Comparison of ENCODE assay signal across 20 mouse cellular contexts in the genomic region with DNA sequence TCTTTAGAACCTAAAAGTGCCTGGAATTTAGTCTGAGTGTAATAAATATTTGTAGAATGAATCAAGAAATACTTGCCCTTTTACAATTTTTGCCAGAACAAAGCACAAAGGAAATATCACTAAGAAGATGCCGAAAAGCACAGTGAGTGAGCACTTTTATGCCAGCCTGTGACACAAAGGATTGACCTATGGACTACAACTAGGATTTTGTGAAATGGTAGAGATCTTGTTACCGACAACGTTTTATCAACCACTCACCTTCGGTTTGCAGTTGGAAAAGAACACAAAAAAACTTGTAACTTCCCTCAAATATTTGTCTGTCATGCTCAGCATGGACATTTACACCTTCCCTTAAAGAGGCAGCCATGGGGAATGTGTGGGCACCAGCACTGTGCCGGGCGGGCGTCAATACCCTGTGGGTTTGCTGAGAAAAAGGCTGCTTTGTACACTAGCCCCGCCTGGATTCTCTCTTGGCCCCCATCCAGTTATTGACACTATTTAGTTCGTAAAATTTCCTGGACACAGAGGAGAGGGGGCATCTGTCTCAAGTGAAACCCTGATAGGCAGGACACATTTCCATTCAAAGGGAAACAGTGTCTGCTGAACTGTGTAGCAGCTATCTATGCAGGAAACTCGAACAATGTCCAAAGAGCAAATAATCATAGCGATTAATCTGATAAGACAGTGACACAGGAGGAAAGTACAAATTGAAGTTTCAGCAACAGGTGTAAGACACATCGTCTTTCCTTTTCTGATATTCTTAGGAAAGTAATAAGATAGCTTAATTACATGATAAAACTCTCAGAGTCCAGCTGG.
A peak's percentile ranks its signal among the peaks of the same experiment; 100 is the strongest.
DNase-seq lines count a peak whose midpoint lies in the region; ATAC-seq and TF ChIP-seq lines count a peak whose summit lies in the region.
"Had no signal": no experiment of that assay in that cellular context is flagged by ENCODE, and none has a peak within 500 bp of the region (broad histone marks: within the 10 kb centered on the region; RNA-seq: fewer than 3 reads in every experiment).

No protein-coding gene starts in this region.

- no peaks in the 10 kb centered on the region for H3K9me3 ChIP-seq in forebrain, embryonic 16.5 days (ENCODE audit: control insufficient read depth, low read length)
- H3K9me3 ChIP-seq in forebrain, postnatal 0 days (ENCODE audit: low read length): no peaks in the 10 kb centered on the region
- H3K9me3 ChIP-seq in liver, embryonic 15.5 days (replicated peaks): no peaks in the 10 kb centered on the region
- no peaks in the 10 kb centered on the region for H3K9me3 ChIP-seq in liver, embryonic 12.5 days (replicated peaks)
- no peaks in the 10 kb centered on the region for H3K9me3 ChIP-seq in liver, embryonic 16.5 days (replicated peaks; ENCODE audit: control insufficient read depth, low read length)
- H3K9me3 ChIP-seq: kidney, embryonic 15.5 days; limb, embryonic 12.5 days had no signal

- H3K4me3 ChIP-seq in forebrain, embryonic 16.5 days (replicated peaks; ENCODE audit: low read length): no peak overlapping the region
- no peak overlapping the region for H3K4me3 ChIP-seq in forebrain, postnatal 0 days (ENCODE audit: low read depth, low read length)
- no peak overlapping the region for H3K4me3 ChIP-seq in liver, embryonic 15.5 days (replicated peaks)
- no peak overlapping the region for H3K4me3 ChIP-seq in liver, embryonic 12.5 days
- H3K4me3 ChIP-seq in liver, embryonic 16.5 days (ENCODE audit: low read depth, low read length): no peak overlapping the region; the same call in 1 of the 2 replicates
- H3K4me3 ChIP-seq: erythroblast, embryonic 14.5 days; gastrocnemius, adult 2 months; kidney, embryonic 15.5 days; limb, embryonic 12.5 days; myocyte had no signal

- intact Hi-C loops in left cerebral cortex, postnatal 25 days (cut with DNase I): no loop called here

- H3K9ac ChIP-seq in forebrain, embryonic 16.5 days (replicated peaks; ENCODE audit: low read depth, low read length): no peak overlapping the region
- H3K9ac ChIP-seq in forebrain, postnatal 0 days: no peak overlapping the region
- H3K9ac ChIP-seq in liver, embryonic 15.5 days: no peak overlapping the region
- H3K9ac ChIP-seq in liver, embryonic 12.5 days: no peak overlapping the region
- H3K9ac ChIP-seq in liver, embryonic 16.5 days (ENCODE audit: low read depth, low read length): no peak overlapping the region
- H3K9ac ChIP-seq: kidney, embryonic 15.5 days; limb, embryonic 12.5 days had no signal

- no peak for TF ChIP-seq CTCF in forebrain, postnatal 0 days (IDR thresholded peaks at IDR 0.05; ENCODE audit: low read depth)
- no peak for TF ChIP-seq CTCF in brain, embryonic 14.5 days (IDR thresholded peaks at IDR 0.05; ENCODE audit: borderline replicate concordance, extremely low read depth, insufficient read depth, insufficient read length)

- 53% methylated on average over 12 of the region's 12 CpGs for WGBS in forebrain, embryonic 16.5 days
- 57% methylated on average over 12 of the region's 12 CpGs for WGBS in forebrain, postnatal 0 days
- 50% methylated on average over 12 of the region's 12 CpGs for WGBS in liver, embryonic 15.5 days (ENCODE audit: insufficient replicate concordance)
- 57% methylated on average over 12 of the region's 12 CpGs for WGBS in liver, embryonic 12.5 days (ENCODE audit: insufficient replicate concordance)
- 47% methylated on average over 12 of the region's 12 CpGs for WGBS in liver, embryonic 16.5 days (ENCODE audit: insufficient replicate concordance)

- no peaks in the 10 kb centered on the region for H3K27me3 ChIP-seq in forebrain, embryonic 16.5 days (replicated peaks; ENCODE audit: control insufficient read depth, insufficient read depth, low read length)
- no peaks in the 10 kb centered on the region for H3K27me3 ChIP-seq in forebrain, postnatal 0 days (ENCODE audit: insufficient read depth, low read length)
- no peaks in the 10 kb centered on the region for H3K27me3 ChIP-seq in liver, embryonic 15.5 days
- H3K27me3 ChIP-seq in liver, embryonic 12.5 days (replicated peaks): no peaks in the 10 kb centered on the region
- H3K27me3 ChIP-seq in liver, embryonic 16.5 days (ENCODE audit: control insufficient read depth, insufficient read depth, low read depth, low read length): no peaks in the 10 kb centered on the region
- H3K27me3 ChIP-seq: kidney, embryonic 15.5 days; limb, embryonic 12.5 days had no signal

- no peak for DNase-seq in forebrain, postnatal 0 days
- peak; percentile 37 for DNase-seq in brain, embryonic 14.5 days (ENCODE audit: low read depth)
- no peak for DNase-seq in right cerebral cortex, postnatal 25 days
- no peak for DNase-seq in left cerebral cortex, postnatal 25 days (ENCODE audit: low spot score in 2 of 2)
- DNase-seq: cerebellum, adult 18-20 months; embryo, embryonic 11 days; gastrocnemius, adult 2 months; heart, adult 11 months; right cerebral cortex, postnatal 4 days; thymus, postnatal 14 days had no signal

- no peaks in the 10 kb centered on the region for H3K36me3 ChIP-seq in forebrain, embryonic 16.5 days (ENCODE audit: control insufficient read depth, insufficient read depth)
- no peaks in the 10 kb centered on the region for H3K36me3 ChIP-seq in forebrain, postnatal 0 days (ENCODE audit: insufficient read depth)
- H3K36me3 ChIP-seq in liver, embryonic 15.5 days (replicated peaks): no peaks in the 10 kb centered on the region
- no peaks in the 10 kb centered on the region for H3K36me3 ChIP-seq in liver, embryonic 12.5 days
- H3K36me3 ChIP-seq in liver, embryonic 16.5 days (ENCODE audit: control insufficient read depth, insufficient read depth): no peaks in the 10 kb centered on the region
- H3K36me3 ChIP-seq: kidney, embryonic 15.5 days; limb, embryonic 12.5 days had no signal

- no peak overlapping the region for H3K4me2 ChIP-seq in forebrain, embryonic 16.5 days (ENCODE audit: low read length)
- no peak overlapping the region for H3K4me2 ChIP-seq in forebrain, postnatal 0 days (ENCODE audit: low read depth)
- H3K4me2 ChIP-seq in liver, embryonic 15.5 days: peak overlapping the region; percentile 40
- H3K4me2 ChIP-seq in liver, embryonic 12.5 days: no peak overlapping the region
- peak overlapping the region; percentile 28 for H3K4me2 ChIP-seq in liver, embryonic 16.5 days (ENCODE audit: low read depth, low read length)
- H3K4me2 ChIP-seq: kidney, embryonic 15.5 days; limb, embryonic 12.5 days had no signal

- ATAC-seq in forebrain, embryonic 16.5 days: 0 out of 2 replicates have a peak, but pooled peaks have one; percentile 45
- no peak for ATAC-seq in forebrain, postnatal 0 days
- peak; percentile 34; the same call in 1 of the 2 replicates for ATAC-seq in liver, embryonic 15.5 days (ENCODE audit: insufficient read depth)
- no peak for ATAC-seq in liver, embryonic 12.5 days
- ATAC-seq in liver, embryonic 16.5 days (ENCODE audit: low read depth): peak; percentile 51; the same call in 1 of the 2 replicates
- ATAC-seq: hindbrain, embryonic 16.5 days; lung, postnatal 0 days had no signal

- no peak overlapping the region for H3K27ac ChIP-seq in forebrain, embryonic 16.5 days (ENCODE audit: low read length)
- H3K27ac ChIP-seq in forebrain, postnatal 0 days (ENCODE audit: low read depth, low read length): no peak overlapping the region
- H3K27ac ChIP-seq in liver, embryonic 15.5 days (replicated peaks): no peak overlapping the region
- no peak overlapping the region for H3K27ac ChIP-seq in liver, embryonic 12.5 days
- H3K27ac ChIP-seq in liver, embryonic 16.5 days (ENCODE audit: low read length): no peak overlapping the region
- H3K27ac ChIP-seq: gastrocnemius, adult 2 months; kidney, embryonic 15.5 days; limb, embryonic 12.5 days had no signal

- no peaks in the 10 kb centered on the region for H3K4me1 ChIP-seq in forebrain, embryonic 16.5 days (replicated peaks; ENCODE audit: control insufficient read depth, insufficient read depth, low read length)
- H3K4me1 ChIP-seq in forebrain, postnatal 0 days (ENCODE audit: insufficient read depth): no peaks in the 10 kb centered on the region
- no peaks in the 10 kb centered on the region for H3K4me1 ChIP-seq in liver, embryonic 15.5 days (replicated peaks)
- no peaks in the 10 kb centered on the region for H3K4me1 ChIP-seq in liver, embryonic 12.5 days
- no peaks in the 10 kb centered on the region for H3K4me1 ChIP-seq in liver, embryonic 16.5 days (ENCODE audit: control insufficient read depth, low read depth, low read length)
- H3K4me1 ChIP-seq: kidney, embryonic 15.5 days; limb, embryonic 12.5 days had no signal

- no peak for TF ChIP-seq POLR2A in brain, embryonic 14.5 days (IDR thresholded peaks at IDR 0.05; ENCODE audit: borderline replicate concordance, extremely low read depth, insufficient read depth, insufficient read length, poor library complexity, severe bottlenecking)

Comparison
In these comparisons a context has a peak if more than half of its experiments do, and no peak if none do; other contexts are left out.
1. ATAC-seq: peak in forebrain, embryonic 16.5 days (single experiment), liver, embryonic 15.5 days (single experiment) and liver, embryonic 16.5 days (single experiment); none in forebrain, postnatal 0 days (single experiment) and liver, embryonic 12.5 days (single experiment).
2. H3K4me2 ChIP-seq: peak in liver, embryonic 15.5 days (single experiment) and liver, embryonic 16.5 days (single experiment); none in forebrain, embryonic 16.5 days (single experiment), forebrain, postnatal 0 days (single experiment) and liver, embryonic 12.5 days (single experiment).